Mouse (Mus musculus): ENCODE measurements around the gene Abhd12. TPM values are rescaled to one million over a fixed set of nuclear protein-coding genes. Genes with fewer than 3 reads are reported as not detected.
"Not testable (repeated sequence)": the region's sequence is repeated elsewhere in the genome, so short reads cannot be mapped to it uniquely, and the experiment has no call there.

The Abhd12 gene
- polyA plus RNA-seq, 1 experiment from 2014 or later: 44.1 TPM

- Histone ChIP-seq H3K4me2 (ENCODE audit: low read length) (peak overlapping the region; percentile 74), H3K27ac (replicated peaks in 1 of 2; ENCODE audit: control insufficient read depth in 1 of 2, insufficient read depth in 1 of 2, low read depth in 2 of 2, low read length in 2 of 2) (peak overlapping the region; percentile 79 to 81), H3K9me3 (ENCODE audit: control insufficient read depth, low read length) (no peaks in the 10 kb centered on the region), H3K4me1 (ENCODE audit: control insufficient read depth in 2 of 2, insufficient read depth in 2 of 2, low read length in 2 of 2) (peaks cover 0 to 4% of the 10 kb centered on the region in 2 experiments; a peak in 1 of 4 replicates), H3K4me3 (ENCODE audit: control insufficient read depth in 1 of 2, insufficient read depth in 1 of 2, low read depth in 1 of 2, low read length in 2 of 2) (peak overlapping the region; percentile 72 to 83), H3K27me3 (ENCODE audit: control insufficient read depth, insufficient read depth, low read length) (no peaks in the 10 kb centered on the region), H3K9ac (ENCODE audit: low read length) (peak overlapping the region; percentile 70), H3K36me3 (ENCODE audit: control insufficient read depth, insufficient read depth, low read length) (0 out of 2 replicates have a peak, but pooled peaks cover 3% of the 10 kb centered on the region)
- ATAC-seq (ENCODE audit: insufficient number of reproducible peaks, insufficient read depth, low FRiP score, low read depth): peak; percentile 92
- WGBS: under 1% methylated on average over 35 of the region's 35 CpGs
These were observed 5.0 kb upstream of the Abhd12 start for GRCm38 (mm10) chr2:150909429-150910039.

- WGBS: 40% methylated on average over 6 of the region's 6 CpGs
- not testable (repeated sequence) for H3K27me3 ChIP-seq (ENCODE audit: control insufficient read depth, insufficient read depth, low read length); H3K27ac ChIP-seq (replicated peaks in 1 of 2; ENCODE audit: control insufficient read depth in 1 of 2, insufficient read depth in 1 of 2, low read depth in 2 of 2, low read length in 2 of 2); H3K36me3 ChIP-seq (ENCODE audit: control insufficient read depth, insufficient read depth, low read length); H3K4me1 ChIP-seq (ENCODE audit: control insufficient read depth in 2 of 2, insufficient read depth in 2 of 2, low read length in 2 of 2); ATAC-seq (ENCODE audit: insufficient number of reproducible peaks, insufficient read depth, low FRiP score, low read depth); H3K9me3 ChIP-seq (ENCODE audit: control insufficient read depth, low read length)
- peak overlapping the region in 1 of 2 experiments; percentile 72; a peak in 2 of 4 replicates for H3K4me3 ChIP-seq (ENCODE audit: control insufficient read depth in 1 of 2, insufficient read depth in 1 of 2, low read depth in 1 of 2, low read length in 2 of 2)
- H3K4me2 ChIP-seq (ENCODE audit: low read length): peak overlapping the region; percentile 74
- H3K9ac ChIP-seq (ENCODE audit: low read length): peak overlapping the region; percentile 70; the same call in 1 of the 2 replicates
These were observed 4.3 kb upstream of the Abhd12 start for GRCm38 (mm10) chr2:150908881-150909280.

DNA sequence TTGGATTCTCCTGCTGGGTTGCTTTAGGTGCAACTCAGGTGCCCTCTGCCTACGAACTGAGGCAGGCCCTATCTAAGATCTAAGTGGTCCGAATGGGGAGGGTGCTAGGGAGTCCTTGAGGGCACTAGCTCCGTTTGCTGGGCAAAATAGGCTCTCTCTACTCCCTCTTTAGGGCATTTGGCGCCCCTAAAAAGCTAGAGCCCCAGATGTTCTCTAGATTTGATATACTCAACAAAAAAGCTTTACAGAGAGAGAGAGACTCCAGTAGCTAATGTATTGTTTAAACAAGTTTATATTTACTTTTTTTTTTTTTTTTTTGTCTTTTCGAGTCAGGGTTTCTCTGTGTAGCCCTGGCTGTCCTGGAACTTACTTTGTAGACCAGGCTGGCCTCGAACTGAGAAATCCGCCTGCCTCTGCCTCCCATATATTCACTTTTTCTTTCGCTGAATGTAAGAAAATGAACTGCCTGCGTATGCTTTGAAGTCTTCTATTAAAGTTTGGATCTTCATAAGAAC is 452 bp upstream of the Abhd12 start, which contains the start of gene Gins1:
TSS of gene Gins1 (plus strand) at position 465 of the 515 bp plus-strand sequence.
- 36% methylated on average over 9 of the region's 9 CpGs for WGBS
- Histone ChIP-seq H3K27me3 (ENCODE audit: control insufficient read depth, insufficient read depth, low read length) (no peaks in the 10 kb centered on the region), H3K9me3 (ENCODE audit: control insufficient read depth, low read length) (no peaks in the 10 kb centered on the region), H3K36me3 (ENCODE audit: control insufficient read depth, insufficient read depth, low read length) (peaks cover 3% of the 10 kb centered on the region; the same call in 1 of the 2 replicates), H3K4me1 (ENCODE audit: control insufficient read depth in 2 of 2, insufficient read depth in 2 of 2, low read length in 2 of 2) (peaks cover 4 to 5% of the 10 kb centered on the region in 2 experiments), H3K27ac (replicated peaks in 1 of 2; ENCODE audit: control insufficient read depth in 1 of 2, insufficient read depth in 1 of 2, low read depth in 2 of 2, low read length in 2 of 2) (peak within 1 kb of the TSS; percentile 83 to 90), H3K9ac (ENCODE audit: low read length) (peak within 1 kb of the TSS; percentile 87), H3K4me2 (ENCODE audit: low read length) (peak within 1 kb of the TSS; percentile 97), H3K4me3 (ENCODE audit: control insufficient read depth in 1 of 2, insufficient read depth in 1 of 2, low read depth in 1 of 2, low read length in 2 of 2) (peak within 1 kb of the TSS; percentile 65 to 83)
- ATAC-seq (ENCODE audit: insufficient number of reproducible peaks, insufficient read depth, low FRiP score, low read depth): no peak

- Histone ChIP-seq H3K27ac (replicated peaks in 1 of 2; ENCODE audit: control insufficient read depth in 1 of 2, insufficient read depth in 1 of 2, low read depth in 2 of 2, low read length in 2 of 2) (no peak overlapping the region), H3K4me2 (ENCODE audit: low read length) (no peak overlapping the region), H3K4me1 (ENCODE audit: control insufficient read depth in 2 of 2, insufficient read depth in 2 of 2, low read length in 2 of 2) (peaks cover 4 to 5% of the 10 kb centered on the region in 2 experiments), H3K9ac (ENCODE audit: low read length) (no peak overlapping the region), H3K36me3 (ENCODE audit: control insufficient read depth, insufficient read depth, low read length) (peaks cover 3% of the 10 kb centered on the region; the same call in 1 of the 2 replicates), H3K4me3 (ENCODE audit: control insufficient read depth in 1 of 2, insufficient read depth in 1 of 2, low read depth in 1 of 2, low read length in 2 of 2) (no peak overlapping the region), H3K9me3 (ENCODE audit: control insufficient read depth, low read length) (no peaks in the 10 kb centered on the region), H3K27me3 (ENCODE audit: control insufficient read depth, insufficient read depth, low read length) (no peaks in the 10 kb centered on the region)
- ATAC-seq (ENCODE audit: insufficient number of reproducible peaks, insufficient read depth, low FRiP score, low read depth): no peak
- WGBS: 87% methylated on average over 8 of the region's 8 CpGs
These were observed 2.2 kb downstream of the Abhd12 start for GRCm38 (mm10) chr2:150902347-150902746.

DNA sequence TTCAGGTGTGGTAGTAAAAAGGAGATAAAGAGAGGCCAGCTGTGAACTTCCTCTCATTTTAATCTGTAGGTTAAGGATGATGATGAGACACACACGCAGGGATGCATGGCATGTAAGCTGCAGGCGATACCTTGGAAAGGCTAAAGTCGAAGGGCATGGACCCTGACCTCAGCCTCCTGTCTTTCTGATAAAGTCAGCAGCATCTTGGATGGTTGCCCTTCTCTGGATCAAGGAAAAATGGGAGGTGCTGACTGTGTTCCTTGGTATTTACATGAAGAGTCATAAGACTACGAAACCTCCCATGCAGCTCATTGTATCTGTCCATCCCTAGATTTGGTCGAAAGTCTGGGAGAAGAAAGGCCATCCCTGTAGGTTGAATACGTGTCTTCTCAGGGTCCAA is 4.2 kb downstream of the Abhd12 start:
- no peak overlapping the region for H3K9ac ChIP-seq (ENCODE audit: low read length)
- WGBS: 75% methylated on average over 6 of the region's 6 CpGs
- ATAC-seq (ENCODE audit: insufficient number of reproducible peaks, insufficient read depth, low FRiP score, low read depth): no peak
- no peak overlapping the region for H3K4me2 ChIP-seq (ENCODE audit: low read length)
- peaks cover 3% of the 10 kb centered on the region; the same call in 1 of the 2 replicates for H3K36me3 ChIP-seq (ENCODE audit: control insufficient read depth, insufficient read depth, low read length)
- no peaks in the 10 kb centered on the region for H3K27me3 ChIP-seq (ENCODE audit: control insufficient read depth, insufficient read depth, low read length)
- peaks cover 4 to 5% of the 10 kb centered on the region in 2 experiments for H3K4me1 ChIP-seq (ENCODE audit: control insufficient read depth in 2 of 2, insufficient read depth in 2 of 2, low read length in 2 of 2)
- H3K9me3 ChIP-seq (ENCODE audit: control insufficient read depth, low read length): no peaks in the 10 kb centered on the region
- H3K4me3 ChIP-seq (ENCODE audit: control insufficient read depth in 1 of 2, insufficient read depth in 1 of 2, low read depth in 1 of 2, low read length in 2 of 2): no peak overlapping the region
- no peak overlapping the region for H3K27ac ChIP-seq (replicated peaks in 1 of 2; ENCODE audit: control insufficient read depth in 1 of 2, insufficient read depth in 1 of 2, low read depth in 2 of 2, low read length in 2 of 2)

DNA sequence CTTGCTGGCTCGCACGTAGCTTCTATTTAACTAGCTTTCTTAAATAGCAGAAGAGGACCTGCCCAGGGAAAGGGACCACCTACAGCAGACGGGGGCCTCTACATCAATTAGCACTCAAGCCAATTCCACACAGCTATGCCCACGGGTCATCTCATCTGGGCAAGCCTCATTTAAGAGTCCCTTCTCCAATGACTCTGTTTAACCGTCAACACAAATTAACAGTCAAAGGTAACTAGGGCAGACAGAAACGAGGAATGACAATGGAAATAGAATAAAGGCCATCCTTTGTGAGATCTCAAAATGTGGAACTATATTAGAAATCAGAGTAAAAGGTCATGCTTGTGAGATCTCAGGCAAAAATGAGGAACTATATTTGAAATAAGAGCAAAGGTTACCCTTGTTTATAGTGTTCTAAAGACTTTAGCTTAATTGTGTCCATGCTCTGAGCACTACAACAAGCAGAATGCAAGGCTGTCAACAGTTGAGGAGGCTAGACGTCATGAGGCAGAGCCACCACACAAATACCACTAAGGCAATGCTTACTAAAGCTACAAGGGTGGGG is 8.8 kb downstream of the Abhd12 start:
- Histone ChIP-seq H3K27me3 (ENCODE audit: control insufficient read depth, insufficient read depth, low read length) (no peaks in the 10 kb centered on the region), H3K4me1 (ENCODE audit: control insufficient read depth in 2 of 2, insufficient read depth in 2 of 2, low read length in 2 of 2) (no peaks in the 10 kb centered on the region), H3K9ac (ENCODE audit: low read length) (no peak overlapping the region), H3K36me3 (ENCODE audit: control insufficient read depth, insufficient read depth, low read length) (peaks cover 3% of the 10 kb centered on the region; the same call in 1 of the 2 replicates), H3K4me3 (ENCODE audit: control insufficient read depth in 1 of 2, insufficient read depth in 1 of 2, low read depth in 1 of 2, low read length in 2 of 2) (no peak overlapping the region), H3K27ac (replicated peaks in 1 of 2; ENCODE audit: control insufficient read depth in 1 of 2, insufficient read depth in 1 of 2, low read depth in 2 of 2, low read length in 2 of 2) (no peak overlapping the region), H3K4me2 (ENCODE audit: low read length) (no peak overlapping the region), H3K9me3 (ENCODE audit: control insufficient read depth, low read length) (no peaks in the 10 kb centered on the region)
- ATAC-seq (ENCODE audit: insufficient number of reproducible peaks, insufficient read depth, low FRiP score, low read depth): no peak
- WGBS: 80% methylated on average over 7 of the region's 7 CpGs

DNA sequence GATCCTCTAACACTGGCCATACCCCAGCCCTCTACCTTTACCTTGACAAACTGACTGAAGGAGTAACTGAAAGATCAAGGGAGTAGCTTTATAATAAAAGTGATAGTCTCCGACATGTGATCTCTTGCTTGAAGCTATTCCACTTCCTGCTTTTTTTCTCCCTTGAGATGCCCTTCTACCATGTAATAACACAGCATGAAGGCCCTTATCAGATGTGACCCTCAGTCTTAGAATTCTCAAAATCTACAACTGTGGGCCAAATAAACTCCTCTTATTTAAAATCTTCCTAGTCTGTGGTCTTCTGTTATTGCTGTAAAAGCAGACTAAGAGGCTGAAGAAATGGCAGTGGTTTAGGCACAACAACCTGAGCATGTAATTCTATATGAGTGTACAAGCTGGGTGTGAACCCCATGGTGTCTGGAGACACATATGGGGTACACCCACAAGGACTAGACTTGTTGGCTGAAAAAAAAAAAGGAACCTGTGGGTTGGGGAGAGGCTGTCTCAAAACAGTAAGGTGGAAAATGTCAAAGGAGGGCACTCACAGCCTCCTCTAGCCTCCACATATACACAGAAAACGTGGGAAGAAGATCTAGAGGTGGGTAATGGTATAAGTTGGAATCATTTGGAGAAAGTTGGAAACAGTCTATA is 9.8 kb downstream of the Abhd12 start:
- H3K27ac ChIP-seq (replicated peaks in 1 of 2; ENCODE audit: control insufficient read depth in 1 of 2, insufficient read depth in 1 of 2, low read depth in 2 of 2, low read length in 2 of 2): no peak overlapping the region
- no peak overlapping the region for H3K4me3 ChIP-seq (ENCODE audit: control insufficient read depth in 1 of 2, insufficient read depth in 1 of 2, low read depth in 1 of 2, low read length in 2 of 2)
- no peaks in the 10 kb centered on the region for H3K36me3 ChIP-seq (ENCODE audit: control insufficient read depth, insufficient read depth, low read length)
- H3K9ac ChIP-seq (ENCODE audit: low read length): no peak overlapping the region
- no peak for ATAC-seq (ENCODE audit: insufficient number of reproducible peaks, insufficient read depth, low FRiP score, low read depth)
- H3K4me1 ChIP-seq (ENCODE audit: control insufficient read depth in 2 of 2, insufficient read depth in 2 of 2, low read length in 2 of 2): no peaks in the 10 kb centered on the region
- no peak overlapping the region for H3K4me2 ChIP-seq (ENCODE audit: low read length)
- no peaks in the 10 kb centered on the region for H3K27me3 ChIP-seq (ENCODE audit: control insufficient read depth, insufficient read depth, low read length)
- no peaks in the 10 kb centered on the region for H3K9me3 ChIP-seq (ENCODE audit: control insufficient read depth, low read length)
- 86% methylated on average over 2 of the region's 2 CpGs for WGBS
